Mouse (Mus musculus) CD8-positive naive resting alpha-beta T cell, adult 57 days (primary cell): ENCODE measurements around the gene Zgrf1. TPM values are rescaled to one million over a fixed set of nuclear protein-coding genes. Genes with fewer than 3 reads are reported as not detected.

ENCODE experiments used
- total RNA-seq: library from RNA; stranded (reverse); gene quantifications from one replicate; pipeline ENCODE4 v1.2.4, GENCODE M21; 2023

Zgrf1 gene
- total RNA-seq, result 9.0 TPM

GRCm38 (mm10) chr3:127552973-127553719 is at the start of gene Zgrf1, which contains the start of gene Larp7:
Zgrf1 (plus strand) TSS chr3:127553489.
Larp7 (minus strand) TSS chr3:127553349.

GRCm38 (mm10) chr3:127633080-127634032 is 80.1 kb downstream of the Zgrf1 start, which contains the start of gene Neurog2:
Neurog2 (plus strand) TSS chr3:127633135.

Other genes starting within 250 kb of the Zgrf1 start
- gene Ank2, start 54.1 kb upstream of the Zgrf1 start, total RNA-seq, result not detected
- gene Larp7, start 140 bp upstream of the Zgrf1 start, total RNA-seq, result 40.2 TPM
- not detected for gene Neurog2, start 79.6 kb downstream of the Zgrf1 start, total RNA-seq
- 4.8 TPM for gene Alpk1, start 227.0 kb downstream of the Zgrf1 start, total RNA-seq
- gene Tifa, start 236.3 kb downstream of the Zgrf1 start, total RNA-seq, result 3.7 TPM